Mouse (Mus musculus) limb, embryonic 12.5 days (tissue): Measurements from ENCODE around the gene Rsph10b. TPM values are rescaled to one million over a fixed set of nuclear protein-coding genes. Genes with fewer than 3 reads are reported as not detected.

ENCODE experiments used
- ATAC-seq: fragments of 200-750 bp; cut with Nextera tagmentation; 2 replicates; pipeline ENCODE4 v1.8.0; 2017; ENCODE audit warnings: low read depth, moderate TSS enrichment; ENCODE audit not compliant: insufficient number of reproducible peaks, insufficient read depth, low FRiP score, low TSS enrichment
- H3K27ac ChIP-seq: fragments of 300-500 bp; sonication (generic); 2 replicates; pipeline ENCODE4 v1.5.1; 2016; ENCODE audit warnings: mild to moderate bottlenecking, moderate library complexity
- H3K27me3 ChIP-seq: fragments of 300-500 bp; sonication (generic); 2 replicates; pipeline ENCODE4 v1.6.1; 2016; ENCODE audit warnings: mild to moderate bottlenecking, moderate library complexity
- H3K36me3 ChIP-seq: fragments of 300-500 bp; sonication (generic); 2 replicates; pipeline ENCODE4 v1.6.1; 2016; ENCODE audit warnings: mild to moderate bottlenecking, moderate library complexity
- H3K4me1 ChIP-seq: fragments of 300-500 bp; sonication (generic); replicated peaks from 2 replicates; pipeline ENCODE4 v1.6.1; 2016
- H3K4me2 ChIP-seq: fragments of 300-500 bp; sonication (generic); 2 replicates; pipeline ENCODE4 v1.6.1; 2016; ENCODE audit warnings: mild to moderate bottlenecking, moderate library complexity
- H3K4me3 ChIP-seq: fragments of 300-500 bp; sonication (generic); replicated peaks from 2 replicates; pipeline ENCODE4 v1.5.1; 2016; ENCODE audit warnings: mild to moderate bottlenecking
- H3K9ac ChIP-seq: fragments of 300-500 bp; sonication (generic); replicated peaks from 2 replicates; pipeline ENCODE4 v1.6.1; 2016; ENCODE audit warnings: mild to moderate bottlenecking, moderate library complexity
- H3K9me3 ChIP-seq: fragments of 300-500 bp; sonication (generic); 2 replicates; pipeline ENCODE4 v1.6.1; 2016; ENCODE audit warnings: mild to moderate bottlenecking, moderate library complexity
- WGBS: fragments of 180-500 bp; shearing (Covaris S2); methylation state at CpG from one replicate; pipeline ENCODE4 v1.1.7; 2016; 5-methylcytosine and 5-hydroxymethylcytosine counted together
- polyA plus RNA-seq: library from polyadenylated mRNA; unstranded; fragments of >200 nt; fragmentation: Nextera tagmentation; extraction: Ambion mirVana; gene quantifications from 2 replicates; pipeline ENCODE4 v1.2.1, GENCODE M21; 2016

Rsph10b gene
- polyA plus RNA-seq, 1 experiment from 2014 or later: 0.87 TPM

DNA sequence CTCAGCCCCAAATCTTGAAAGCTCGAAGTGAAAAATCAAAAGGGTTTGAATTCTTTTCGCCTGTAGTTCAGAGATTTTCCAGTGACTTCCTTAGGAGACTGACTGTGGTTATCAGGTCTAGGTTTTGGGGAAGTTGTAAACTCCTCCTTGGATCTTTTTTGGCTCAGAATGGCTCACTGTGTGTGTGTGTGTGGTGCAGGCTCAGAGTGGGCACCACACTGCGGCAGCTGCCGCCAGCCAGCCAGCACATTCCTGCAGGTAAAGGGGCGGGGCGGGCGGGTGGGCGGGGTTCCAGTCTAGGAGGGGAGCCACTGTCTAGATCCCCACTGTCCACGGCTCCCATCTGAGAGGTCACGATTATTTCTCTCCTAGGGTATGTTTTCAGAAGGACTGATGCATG is 8.8 kb downstream of the Rsph10b start:
- Histone ChIP-seq H3K4me3 (no peak overlapping the region), H3K4me1 (no peaks in the 10 kb centered on the region; the same call in 1 of the 2 replicates), H3K9me3 (no peaks in the 10 kb centered on the region), H3K27ac (no peak overlapping the region), H3K4me2 (no peak overlapping the region), H3K9ac (no peak overlapping the region), H3K36me3 (no peaks in the 10 kb centered on the region), H3K27me3 (no peaks in the 10 kb centered on the region)
- WGBS: 27% methylated on average over 10 of the region's 10 CpGs
- ATAC-seq: no peak

DNA sequence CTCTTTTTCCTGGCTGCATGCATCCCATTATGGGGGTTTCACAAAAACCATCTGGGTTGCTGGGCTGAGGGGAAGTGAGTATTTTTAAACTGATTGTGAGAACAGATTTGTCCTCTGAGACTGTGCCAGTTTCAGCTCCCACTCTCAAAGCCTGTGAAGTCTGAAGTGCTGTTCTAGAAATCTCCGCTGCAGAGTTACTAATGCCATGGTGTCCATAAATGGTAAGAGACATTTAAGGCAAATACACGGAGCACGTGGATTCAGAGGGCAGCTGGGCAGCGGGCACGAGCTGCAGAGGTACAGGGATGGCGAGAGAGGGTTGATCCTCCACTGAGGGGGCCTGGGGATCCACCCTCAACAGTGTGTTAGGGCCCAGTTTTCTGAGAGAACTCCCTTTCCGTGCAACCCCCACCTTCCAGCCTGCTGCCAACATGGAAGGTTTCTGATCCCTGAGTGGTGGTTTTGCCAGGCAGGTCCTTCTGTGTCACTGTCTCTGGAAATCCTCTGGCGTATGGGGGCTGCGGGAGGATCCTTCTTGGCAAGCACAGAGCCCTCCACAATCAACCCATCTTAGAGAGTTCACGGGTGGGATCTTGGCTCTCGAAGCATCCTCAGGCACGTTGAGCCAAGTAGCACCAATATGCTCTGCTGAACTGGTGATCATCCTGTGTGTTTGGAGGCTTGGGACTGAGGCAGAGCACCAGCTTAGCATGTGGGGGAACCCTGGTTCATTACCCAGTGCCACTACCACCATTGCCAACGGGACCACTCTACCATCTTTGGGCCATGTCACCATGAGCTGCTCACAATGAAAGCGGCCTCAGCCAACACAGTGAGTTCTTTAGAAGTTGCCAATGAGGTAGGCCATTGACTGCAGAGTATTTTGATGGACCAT is 10.6 kb downstream of the Rsph10b start:
- H3K36me3 ChIP-seq: no peaks in the 10 kb centered on the region
- no peak overlapping the region for H3K4me2 ChIP-seq
- 86% methylated on average over 14 of the region's 14 CpGs for WGBS
- no peak overlapping the region for H3K27ac ChIP-seq
- no peak for ATAC-seq
- H3K4me1 ChIP-seq: no peaks in the 10 kb centered on the region; the same call in 1 of the 2 replicates
- no peaks in the 10 kb centered on the region for H3K27me3 ChIP-seq
- H3K9ac ChIP-seq: no peak overlapping the region
- no peaks in the 10 kb centered on the region for H3K9me3 ChIP-seq
- no peak overlapping the region for H3K4me3 ChIP-seq

DNA sequence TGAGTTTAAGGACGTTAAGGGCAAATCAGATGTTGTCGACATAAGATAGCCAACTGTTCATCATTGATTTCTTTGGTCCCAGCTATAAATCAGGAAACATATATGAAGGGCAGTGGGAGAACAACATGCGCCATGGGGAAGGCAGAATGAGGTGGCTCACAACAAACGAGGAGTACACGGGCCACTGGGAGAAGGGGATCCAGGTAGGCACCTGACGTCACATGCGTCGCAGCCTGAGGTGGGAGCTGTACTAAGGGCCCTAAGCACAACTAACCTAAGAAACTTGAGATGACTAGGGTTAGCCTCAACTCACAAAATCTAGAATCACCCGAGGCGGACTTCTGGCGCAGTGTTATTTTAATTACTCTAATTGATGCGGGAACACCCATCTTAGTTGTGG is 15.5 kb downstream of the Rsph10b start:
- Histone ChIP-seq H3K9ac (no peak overlapping the region), H3K4me2 (no peak overlapping the region), H3K9me3 (no peaks in the 10 kb centered on the region), H3K27ac (no peak overlapping the region), H3K27me3 (no peaks in the 10 kb centered on the region; the same call in 1 of the 2 replicates), H3K36me3 (no peaks in the 10 kb centered on the region), H3K4me1 (no peaks in the 10 kb centered on the region), H3K4me3 (no peak overlapping the region)
- ATAC-seq: no peak
- 84% methylated on average over 12 of the region's 12 CpGs for WGBS

DNA sequence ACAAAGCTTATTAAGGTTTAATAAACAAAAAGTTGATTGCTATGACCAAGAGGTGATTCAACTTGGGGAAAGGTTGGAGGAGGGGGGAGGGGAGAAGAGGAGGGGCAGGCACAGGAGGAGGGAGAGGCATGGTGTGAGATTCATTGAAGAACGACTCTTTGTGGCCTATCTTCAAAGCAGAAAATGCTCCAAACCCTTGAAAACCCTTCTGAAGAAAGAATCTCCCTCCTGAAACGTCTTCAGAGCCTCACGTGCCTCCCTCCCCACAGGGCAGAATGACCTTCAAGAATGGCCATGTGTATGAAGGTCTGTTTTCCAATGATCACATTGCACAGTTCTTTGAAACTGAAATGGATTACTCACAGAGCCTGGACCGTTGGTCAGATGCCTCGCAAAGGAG is 17.2 kb downstream of the Rsph10b start:
- Histone ChIP-seq H3K27me3 (no peaks in the 10 kb centered on the region; the same call in 1 of the 2 replicates), H3K4me1 (no peaks in the 10 kb centered on the region), H3K4me3 (no peak overlapping the region), H3K27ac (no peak overlapping the region), H3K4me2 (no peak overlapping the region), H3K36me3 (no peaks in the 10 kb centered on the region), H3K9me3 (no peaks in the 10 kb centered on the region), H3K9ac (no peak overlapping the region)
- WGBS: 38% methylated on average over 5 of the region's 5 CpGs
- no peak for ATAC-seq

DNA sequence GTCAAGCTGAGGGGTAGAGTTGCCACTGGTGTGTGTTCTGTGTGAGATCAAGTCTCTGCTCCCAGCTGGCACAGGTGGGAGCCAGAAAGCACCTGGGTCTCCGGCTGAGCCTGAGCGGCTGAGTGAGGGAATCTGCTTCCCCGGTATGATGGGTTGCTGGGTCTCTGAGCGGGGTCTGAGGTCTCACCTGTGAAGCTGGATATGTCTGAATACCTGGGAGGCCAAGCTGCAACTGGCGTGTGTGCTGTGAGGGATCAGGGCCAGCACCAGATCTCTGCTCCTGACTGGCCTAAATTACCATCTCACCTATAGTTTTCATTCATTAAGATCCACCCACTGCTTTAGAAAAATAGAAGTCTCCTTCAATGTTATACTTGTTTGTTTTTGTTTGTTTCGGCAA is 24.3 kb downstream of the Rsph10b start:
- no peaks in the 10 kb centered on the region for H3K27me3 ChIP-seq
- ATAC-seq: no peak
- no peak overlapping the region for H3K4me3 ChIP-seq
- H3K9ac ChIP-seq: no peak overlapping the region
- 91% methylated on average over 6 of the region's 6 CpGs for WGBS
- H3K27ac ChIP-seq: no peak overlapping the region
- H3K4me2 ChIP-seq: no peak overlapping the region
- H3K36me3 ChIP-seq: no peaks in the 10 kb centered on the region
- H3K4me1 ChIP-seq: no peaks in the 10 kb centered on the region
- H3K9me3 ChIP-seq: 0 out of 2 replicates have a peak, but pooled peaks cover 5% of the 10 kb centered on the region

DNA sequence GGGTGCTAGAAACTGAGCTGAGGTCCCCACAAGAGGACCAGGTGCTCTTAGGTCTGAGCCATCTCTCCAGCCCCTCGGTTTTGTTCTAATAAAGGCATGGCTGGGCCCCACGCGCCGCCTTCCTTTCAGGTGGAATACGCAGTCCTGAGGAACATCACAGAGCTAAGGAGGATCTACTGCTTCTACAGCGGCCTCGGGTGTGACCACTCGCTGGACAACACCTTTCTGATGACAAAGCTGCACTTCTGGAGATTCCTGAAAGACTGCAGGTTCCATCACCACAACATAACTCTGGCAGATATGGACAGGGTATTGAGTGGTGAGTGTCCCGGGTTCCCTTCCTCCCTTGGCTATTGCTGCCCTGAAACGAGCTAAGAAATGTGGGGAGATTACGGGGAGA is 26.7 kb downstream of the Rsph10b start:
- H3K27ac ChIP-seq: no peak overlapping the region
- H3K36me3 ChIP-seq: no peaks in the 10 kb centered on the region
- H3K4me2 ChIP-seq: no peak overlapping the region
- 93% methylated on average over 11 of the region's 11 CpGs for WGBS
- H3K9me3 ChIP-seq: 0 out of 2 replicates have a peak, but pooled peaks cover 5% of the 10 kb centered on the region
- no peak for ATAC-seq
- H3K4me3 ChIP-seq: no peak overlapping the region
- H3K4me1 ChIP-seq: no peaks in the 10 kb centered on the region
- no peak overlapping the region for H3K9ac ChIP-seq
- no peaks in the 10 kb centered on the region for H3K27me3 ChIP-seq

DNA sequence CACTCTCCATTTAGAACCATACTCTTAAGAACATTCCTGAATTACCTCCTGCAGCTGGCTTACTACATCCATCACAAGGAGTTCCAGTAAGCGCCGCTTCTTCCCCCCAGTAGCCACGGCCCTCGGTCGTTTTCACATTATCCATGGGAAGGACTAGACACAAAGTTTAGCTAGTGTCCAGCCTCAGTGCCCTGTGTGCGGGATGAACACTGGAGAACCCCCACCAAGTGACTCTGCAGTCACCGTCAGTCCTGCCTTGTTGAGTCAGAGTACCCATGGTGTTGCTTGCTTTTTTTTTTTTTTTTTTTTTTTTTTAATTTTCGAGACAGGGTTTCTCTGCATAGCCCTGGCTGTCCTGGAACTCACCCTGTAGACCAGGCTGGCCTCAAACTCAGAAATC is 28.3 kb downstream of the Rsph10b start:
- Histone ChIP-seq H3K9ac (no peak overlapping the region), H3K4me1 (no peaks in the 10 kb centered on the region), H3K27ac (no peak overlapping the region), H3K27me3 (no peaks in the 10 kb centered on the region), H3K4me3 (no peak overlapping the region), H3K4me2 (no peak overlapping the region), H3K9me3 (0 out of 2 replicates have a peak, but pooled peaks cover 5% of the 10 kb centered on the region), H3K36me3 (no peaks in the 10 kb centered on the region)
- no peak for ATAC-seq
- 84% methylated on average over 8 of the region's 8 CpGs for WGBS

DNA sequence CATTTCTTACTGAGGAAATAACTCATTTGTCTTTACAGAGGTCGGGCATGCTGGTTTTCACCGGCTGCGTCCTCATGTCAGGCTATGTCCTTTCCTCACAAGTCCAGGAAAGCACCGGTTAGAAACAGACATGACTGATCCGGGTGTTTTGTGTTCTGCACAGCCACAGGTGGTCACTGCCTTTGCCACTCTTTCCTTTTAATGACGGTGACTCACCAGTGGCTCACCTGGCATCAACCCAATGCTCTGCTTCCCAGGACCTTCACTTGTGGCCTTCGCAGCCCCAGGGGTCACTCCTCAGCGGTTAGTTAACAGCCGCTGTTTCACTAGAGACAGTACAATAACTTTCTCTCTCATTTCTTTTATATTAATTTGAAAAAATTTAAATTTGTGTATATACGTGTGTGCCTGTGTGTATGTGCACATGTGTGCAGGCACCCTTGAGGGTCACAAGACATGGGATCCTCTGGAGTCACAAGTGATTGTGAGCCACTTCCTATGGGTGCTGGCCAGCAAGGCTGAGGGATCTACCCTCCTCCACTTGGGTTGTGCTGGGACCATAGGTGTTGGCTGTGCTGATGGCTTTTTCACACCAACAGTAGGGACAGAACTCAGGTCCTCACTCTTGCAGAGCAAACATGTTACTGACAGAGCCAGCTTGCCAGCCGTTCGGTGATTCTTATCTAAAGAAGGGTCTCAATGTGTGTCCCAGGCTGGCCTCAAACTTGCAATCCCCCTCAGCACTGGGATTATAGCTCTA is 32.9 kb downstream of the Rsph10b start:
- H3K4me2 ChIP-seq: no peak overlapping the region
- 86% methylated on average over 12 of the region's 12 CpGs for WGBS
- no peaks in the 10 kb centered on the region for H3K4me1 ChIP-seq
- H3K36me3 ChIP-seq: no peaks in the 10 kb centered on the region
- H3K27ac ChIP-seq: no peak overlapping the region
- H3K9me3 ChIP-seq: no peaks in the 10 kb centered on the region
- ATAC-seq: no peak
- no peak overlapping the region for H3K4me3 ChIP-seq
- H3K9ac ChIP-seq: no peak overlapping the region
- H3K27me3 ChIP-seq: no peaks in the 10 kb centered on the region

DNA sequence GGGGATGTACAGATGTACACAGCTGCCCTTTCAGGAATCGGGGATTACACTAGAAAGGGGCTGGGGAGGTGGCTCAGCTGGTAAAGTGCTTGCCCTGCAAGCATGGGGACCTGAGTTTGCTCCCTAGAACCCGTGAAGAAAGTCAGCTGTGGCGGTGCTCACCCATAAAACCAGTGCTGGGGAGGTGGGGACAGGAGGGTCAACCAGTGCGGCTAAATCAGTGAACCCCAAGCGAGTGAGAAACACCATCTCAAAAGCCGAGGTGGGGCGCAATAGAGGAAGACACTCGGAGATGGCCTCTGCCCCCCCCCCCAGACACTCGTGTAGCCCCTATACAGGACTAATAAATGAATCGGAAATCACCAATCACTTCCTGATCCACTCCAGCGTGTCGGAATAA is 33.8 kb downstream of the Rsph10b start:
- H3K9me3 ChIP-seq: no peaks in the 10 kb centered on the region
- no peak overlapping the region for H3K4me2 ChIP-seq
- H3K4me3 ChIP-seq: no peak overlapping the region
- no peak overlapping the region for H3K27ac ChIP-seq
- 85% methylated on average over 12 of the region's 12 CpGs for WGBS
- H3K4me1 ChIP-seq: no peaks in the 10 kb centered on the region
- H3K27me3 ChIP-seq: no peaks in the 10 kb centered on the region
- ATAC-seq: no peak
- H3K9ac ChIP-seq: no peak overlapping the region
- H3K36me3 ChIP-seq: no peaks in the 10 kb centered on the region

DNA sequence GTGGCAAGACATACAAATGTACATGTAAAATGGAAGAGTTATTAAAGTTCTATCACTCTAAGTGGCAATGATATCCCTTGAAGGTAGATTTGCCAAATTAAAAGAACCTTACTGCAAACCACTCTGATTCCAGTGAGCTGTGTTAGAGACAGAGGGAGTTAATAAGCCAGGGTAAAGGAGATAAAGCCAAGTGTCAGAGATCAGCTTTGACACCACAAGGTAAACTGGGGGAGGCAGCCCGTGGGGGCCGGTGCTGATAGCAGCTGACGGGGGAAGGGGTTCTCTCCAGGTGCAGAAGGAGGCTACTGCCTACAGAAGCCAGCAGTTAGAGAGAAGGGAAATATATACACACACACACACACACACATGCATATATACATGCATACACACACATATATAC is 39.8 kb downstream of the Rsph10b start:
- H3K36me3 ChIP-seq: no peaks in the 10 kb centered on the region
- no peaks in the 10 kb centered on the region for H3K9me3 ChIP-seq
- H3K9ac ChIP-seq: no peak overlapping the region
- 71% methylated on average over 3 of the region's 3 CpGs for whole genome bisulfite sequencing
- H3K4me1 ChIP-seq: no peaks in the 10 kb centered on the region
- no peak for ATAC-seq
- H3K4me3 ChIP-seq: no peak overlapping the region
- no peak overlapping the region for H3K4me2 ChIP-seq
- no peaks in the 10 kb centered on the region for H3K27me3 ChIP-seq
- H3K27ac ChIP-seq: no peak overlapping the region

DNA sequence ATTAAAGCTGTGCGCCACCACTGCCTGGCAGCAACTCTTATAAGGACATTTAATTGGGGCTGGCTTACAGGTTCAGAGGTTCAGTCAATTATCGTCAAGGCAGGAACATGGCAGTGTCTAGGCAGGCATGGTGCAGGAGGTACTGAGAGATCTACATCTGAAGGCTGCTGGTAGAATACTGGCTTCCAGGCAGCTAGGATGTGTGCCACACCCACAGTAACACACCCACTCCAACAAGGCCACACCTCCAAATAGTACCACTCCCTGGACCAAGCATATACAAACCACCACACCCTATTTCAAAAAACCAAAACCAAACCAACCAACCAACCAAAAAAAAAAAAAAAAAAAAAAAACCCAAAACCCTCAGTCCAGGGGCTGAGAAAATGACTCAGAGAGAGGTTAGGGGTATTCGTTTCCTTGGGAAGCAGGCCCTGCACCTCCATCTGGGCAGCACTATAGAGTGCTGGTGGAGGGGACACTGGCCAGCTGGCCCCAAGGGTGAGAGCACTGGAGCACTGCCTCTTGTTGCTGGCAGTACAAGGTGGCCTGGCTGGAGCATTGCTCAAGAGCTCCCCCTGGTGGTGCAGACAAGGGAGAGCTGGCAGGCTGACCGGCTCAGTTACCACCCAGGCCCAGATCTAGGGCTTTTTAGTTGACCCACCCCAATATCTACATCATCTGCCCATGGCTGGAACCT is 42.2 kb downstream of the Rsph10b start:
- Histone ChIP-seq H3K9me3 (no peaks in the 10 kb centered on the region), H3K36me3 (no peaks in the 10 kb centered on the region), H3K4me3 (no peak overlapping the region), H3K27me3 (no peaks in the 10 kb centered on the region), H3K9ac (no peak overlapping the region), H3K27ac (no peak overlapping the region), H3K4me1 (no peaks in the 10 kb centered on the region), H3K4me2 (no peak overlapping the region)
- WGBS: 48% methylated on average over 4 of the region's 4 CpGs
- ATAC-seq: peak; percentile 57; the same call in 1 of the 2 replicates
